Mouse (Mus musculus) layer of hippocampus, postnatal 10 days (tissue): ENCODE data around the gene Rbm12. TPM values are rescaled to one million over a fixed set of nuclear protein-coding genes. Genes with fewer than 3 reads are reported as not detected.
"Not testable (repeated sequence)": the region's sequence is repeated elsewhere in the genome, so short reads cannot be mapped to it uniquely, and the experiment has no call there.

Experiments used
- DNase-seq, 2 experiments: peaks; one replicate each; pipeline ENCODE4 v3.0.0; 2021; ENCODE audit warnings: low spot score in 2 of 2
- long read RNA-seq: library from polyadenylated mRNA; stranded (forward); transcript quantifications from one replicate; pipeline ENCODE4 v2.0.0, GENCODE M21; 2023
- total RNA-seq, 2 experiments: library from RNA; stranded (reverse); gene quantifications; 2 replicates each; pipeline ENCODE4 v1.2.3; 2021

The Rbm12 gene
- total RNA-seq, result 10 to 100 TPM; 33.5 to 34.8 TPM
- long read RNA-seq, full-length matches to known transcripts, result 12 of 14 reads
- long read RNA-seq, partial matches to known transcripts, result 0 of 14 reads
- long read RNA-seq, other reads (novel, unspliced or antisense), result 2 of 14 reads

GRCm38 (mm10) chr2:156111358-156112079 is at the start of gene Rbm12, which contains the start of gene Cpne1:
Gene Rbm12 (minus strand): TSS chr2:156111978.
Gene Cpne1 (minus strand): TSS chr2:156111965.
- DNase-seq, result peak; percentile 93 to 95

- no peak for DNase-seq
Measured at GRCm38 (mm10) chr2:156151538-156151937, 39.8 kb upstream of the Rbm12 start.

GRCm38 (mm10) chr2:156147316-156147915 is 35.6 kb upstream of the Rbm12 start:
- DNase-seq, result no peak

GRCm38 (mm10) chr2:156146272-156146989 is 34.7 kb upstream of the Rbm12 start:
- no peak for DNase-seq

GRCm38 (mm10) chr2:156145486-156146130 is 33.8 kb upstream of the Rbm12 start:
- DNase-seq, result no peak

- peak; percentile 97 to 98 for DNase-seq
Measured at GRCm38 (mm10) chr2:156143953-156144724, 32.4 kb upstream of the Rbm12 start, which contains the start of the genes Romo1 and Nfs1. Gene Romo1 (plus strand): TSS chr2:156144039. Gene Nfs1 (minus strand): TSS chr2:156144186.

- no peak for DNase-seq
Measured at GRCm38 (mm10) chr2:156143367-156143766, 31.6 kb upstream of the Rbm12 start.

GRCm38 (mm10) chr2:156142820-156143219 is 31.0 kb upstream of the Rbm12 start:
- DNase-seq, result no peak

- DNase-seq, result no peak
Measured at GRCm38 (mm10) chr2:156135695-156136094, 23.9 kb upstream of the Rbm12 start.

- no peak for DNase-seq
Measured at GRCm38 (mm10) chr2:156134161-156134560, 22.4 kb upstream of the Rbm12 start.

GRCm38 (mm10) chr2:156126992-156127391 is 15.2 kb upstream of the Rbm12 start, which contains the start of gene Gm28036:
Gene Gm28036 (minus strand): TSS chr2:156127092.
- no peak for DNase-seq

GRCm38 (mm10) chr2:156123731-156124130 is 12.0 kb upstream of the Rbm12 start:
- no peak for DNase-seq

- DNase-seq, result no peak
Measured at GRCm38 (mm10) chr2:156119566-156119965, 7.8 kb upstream of the Rbm12 start.

GRCm38 (mm10) chr2:156112080-156112423 is 274 bp upstream of the Rbm12 start:
- DNase-seq, result not testable (repeated sequence)

- peak in 1 of 2 experiments; percentile 23 for DNase-seq
Measured at GRCm38 (mm10) chr2:156110627-156111357, 986 bp downstream of the Rbm12 start.

GRCm38 (mm10) chr2:156091926-156092325 is 19.9 kb downstream of the Rbm12 start:
- DNase-seq, result no peak

- no peak for DNase-seq
Measured at GRCm38 (mm10) chr2:156089799-156090198, 22.0 kb downstream of the Rbm12 start.

- no peak for DNase-seq
Measured at GRCm38 (mm10) chr2:156087391-156088110, 24.2 kb downstream of the Rbm12 start.

GRCm38 (mm10) chr2:156084541-156084940 is 27.2 kb downstream of the Rbm12 start:
- no peak for DNase-seq
